Mouse (Mus musculus) neural tube, embryonic 14.5 days (tissue): ENCODE measurements at regions not wholly inside any gene's neighbourhood (a gene's known extent, or its start where the extent isn't known, plus 50 kb on each side); places are given as distances from the start of the nearest gene placed in this dataset.

Source experiments
- ATAC-seq: fragments of 200-750 bp; cut with Nextera tagmentation; 2 replicates; pipeline ENCODE4 v1.8.0; 2017; ENCODE audit warnings: low read depth, mild to moderate bottlenecking, moderate TSS enrichment, moderate library complexity
- H3K27ac ChIP-seq: fragments of 300-500 bp; sonication (generic); 2 replicates; pipeline ENCODE4 v1.5.1; 2014; ENCODE audit warnings: low read depth, mild to moderate bottlenecking, control low read depth, low read length, moderate library complexity, mixed read lengths
- H3K27me3 ChIP-seq: fragments of 300-500 bp; sonication (generic); 2 replicates; pipeline ENCODE4 v1.6.1; 2014; ENCODE audit warnings: low read length; ENCODE audit not compliant: control insufficient read depth, insufficient read depth
- H3K36me3 ChIP-seq: fragments of 300-500 bp; sonication (generic); 2 replicates; pipeline ENCODE4 v1.6.1; 2014; ENCODE audit warnings: low read length, mixed read lengths; ENCODE audit not compliant: control insufficient read depth, insufficient read depth
- H3K4me1 ChIP-seq: fragments of 300-500 bp; sonication (generic); 2 replicates; pipeline ENCODE4 v1.6.1; 2014; ENCODE audit warnings: low read length; ENCODE audit not compliant: control insufficient read depth, insufficient read depth
- H3K4me2 ChIP-seq: fragments of 300-500 bp; sonication (generic); 2 replicates; pipeline ENCODE4 v1.6.1; 2014; ENCODE audit warnings: mild to moderate bottlenecking, low read depth, low read length, control low read depth
- H3K4me3 ChIP-seq: fragments of 300-500 bp; sonication (generic); 2 replicates; pipeline ENCODE4 v1.5.1; 2014; ENCODE audit warnings: low read depth, low read length, control low read depth, mixed read lengths
- H3K9ac ChIP-seq: fragments of 300-500 bp; sonication (generic); replicated peaks from 2 replicates; pipeline ENCODE4 v1.6.1; 2014; ENCODE audit warnings: low read depth, mild to moderate bottlenecking, control low read depth, low read length, mixed read lengths
- H3K9me3 ChIP-seq: fragments of 300-500 bp; sonication (generic); 2 replicates; pipeline ENCODE4 v1.6.1; 2016; ENCODE audit warnings: low read length; ENCODE audit not compliant: control insufficient read depth
- WGBS: fragments of 180-500 bp; shearing (Covaris S2); extraction: QIAGEN DNeasy Blood & Tissue Kit; methylation state at CpG from one replicate; pipeline ENCODE4 v1.1.7; 2014; 5-methylcytosine and 5-hydroxymethylcytosine counted together

DNA sequence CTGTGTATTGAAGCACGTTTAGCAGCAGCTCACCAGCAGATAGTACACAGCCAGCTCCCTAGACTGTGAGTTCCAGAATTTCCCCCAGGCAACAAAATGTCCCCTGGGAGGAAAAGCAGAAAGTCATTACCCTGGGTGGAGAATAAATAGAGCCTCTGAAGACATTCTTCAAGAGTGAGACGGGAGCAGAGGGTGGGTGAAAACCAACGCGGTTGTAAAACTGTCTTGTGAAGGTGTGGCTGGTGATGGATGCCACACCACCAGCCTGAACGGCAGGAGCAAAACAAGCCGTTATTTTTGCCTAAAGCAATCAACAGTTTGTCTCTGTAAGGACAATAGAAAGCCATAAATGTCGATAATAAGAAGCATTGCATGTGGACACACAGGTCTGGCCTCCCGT lies 129.7 kb upstream of the Kcnj15 start:
- Histone ChIP-seq H3K27ac (no peak overlapping the region), H3K27me3 (no peaks in the 10 kb centered on the region), H3K4me3 (no peak overlapping the region), H3K9ac (no peak overlapping the region), H3K36me3 (no peaks in the 10 kb centered on the region), H3K4me1 (peaks cover 8% of the 10 kb centered on the region; the same call in 1 of the 2 replicates), H3K4me2 (no peak overlapping the region), H3K9me3 (no peaks in the 10 kb centered on the region)
- 2% methylated on average over 8 of the region's 8 CpGs for WGBS
- peak; percentile 74; the same call in 1 of the 2 replicates for ATAC-seq

DNA sequence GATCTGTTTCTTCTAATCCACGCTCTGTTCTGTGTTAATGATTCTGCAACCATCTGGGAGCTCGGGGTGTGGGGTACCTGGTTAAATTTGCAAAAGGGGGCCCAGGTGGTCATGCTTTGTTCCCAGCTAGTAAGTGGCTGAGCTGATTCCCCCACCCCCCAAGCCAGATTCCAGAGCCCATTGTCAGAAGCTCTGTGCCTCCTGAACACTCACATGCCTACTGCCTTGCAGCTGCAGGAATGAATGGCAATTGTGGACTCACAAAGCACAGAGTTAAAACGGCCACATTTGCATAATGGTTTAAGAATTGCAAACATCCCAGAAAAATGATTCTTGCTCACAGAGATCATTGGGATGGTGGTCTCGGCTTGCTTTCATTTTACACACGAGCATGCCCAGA lies 125.5 kb upstream of the Kcnj15 start:
- H3K27ac ChIP-seq: peak overlapping the region; percentile 39; the same call in 1 of the 2 replicates
- peaks cover 8% of the 10 kb centered on the region; the same call in 1 of the 2 replicates for H3K4me1 ChIP-seq
- ATAC-seq: peak; percentile 33; the same call in 1 of the 2 replicates
- no peaks in the 10 kb centered on the region for H3K27me3 ChIP-seq
- no peak overlapping the region for H3K4me3 ChIP-seq
- H3K9me3 ChIP-seq: no peaks in the 10 kb centered on the region
- no peaks in the 10 kb centered on the region for H3K36me3 ChIP-seq
- no peak overlapping the region for H3K4me2 ChIP-seq
- 26% methylated on average over 5 of the region's 5 CpGs for WGBS
- H3K9ac ChIP-seq: 0 out of 2 replicates have a peak overlapping the region, but pooled peaks have one; percentile 25

DNA sequence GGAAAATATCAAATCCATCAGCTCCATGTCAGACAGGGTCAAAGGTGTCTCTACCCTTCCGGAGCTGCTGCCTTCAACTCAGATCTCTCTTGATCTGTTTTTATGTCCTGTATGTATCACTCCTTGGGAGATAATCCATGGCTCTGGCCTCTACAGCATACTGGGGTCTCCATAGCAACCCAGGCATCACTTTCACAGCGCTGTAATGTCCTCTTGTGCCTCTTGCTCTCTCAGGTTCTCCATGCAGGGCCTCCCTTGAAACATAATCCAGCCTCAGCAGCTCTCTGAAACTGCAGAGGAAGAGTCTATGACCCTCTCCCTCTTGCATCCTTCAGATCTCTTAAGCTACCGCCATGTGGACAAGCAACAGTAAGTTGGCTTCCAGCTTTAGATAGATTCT lies 118.5 kb upstream of the Kcnj15 start:
- Histone ChIP-seq H3K27ac (no peak overlapping the region), H3K9ac (no peak overlapping the region), H3K4me2 (no peak overlapping the region), H3K27me3 (no peaks in the 10 kb centered on the region), H3K4me1 (peaks cover 7% of the 10 kb centered on the region; the same call in 1 of the 2 replicates), H3K9me3 (no peaks in the 10 kb centered on the region), H3K36me3 (no peaks in the 10 kb centered on the region), H3K4me3 (no peak overlapping the region)
- 75% methylated on average over 3 of the region's 3 CpGs for WGBS
- no peak for ATAC-seq

- WGBS: 40% methylated on average over 8 of the region's 8 CpGs
- H3K27me3 ChIP-seq: no peaks in the 10 kb centered on the region
- no peak overlapping the region for H3K9ac ChIP-seq
- peaks cover 7% of the 10 kb centered on the region; the same call in 1 of the 2 replicates for H3K4me1 ChIP-seq
- H3K9me3 ChIP-seq: no peaks in the 10 kb centered on the region
- H3K4me3 ChIP-seq: no peak overlapping the region
- H3K27ac ChIP-seq: peak overlapping the region; percentile 66
- no peak overlapping the region for H3K4me2 ChIP-seq
- no peaks in the 10 kb centered on the region for H3K36me3 ChIP-seq
- peak; percentile 82 for ATAC-seq
Measured at GRCm38 (mm10) chr16:95141510-95142394, 115.6 kb upstream of the Kcnj15 start.

DNA sequence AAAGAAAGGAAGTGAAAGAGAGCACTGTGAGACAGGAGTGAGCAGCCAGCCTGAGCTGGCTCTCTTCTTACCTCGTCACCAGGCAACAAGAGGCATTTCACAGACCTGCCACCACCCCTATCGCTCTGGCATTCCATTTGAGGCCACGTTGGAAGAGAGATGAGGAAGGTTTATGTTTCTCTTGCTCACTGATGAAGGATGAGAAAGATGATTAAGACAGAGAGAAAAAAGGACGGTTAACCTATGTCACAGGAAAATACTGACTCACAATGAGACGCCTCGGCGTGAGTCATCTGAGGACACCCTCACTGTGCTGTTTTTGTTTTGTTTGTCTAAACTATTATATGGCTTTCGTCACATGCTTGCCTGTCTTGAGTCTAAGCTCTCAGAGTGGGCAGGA lies 106.9 kb upstream of the Kcnj15 start:
- ATAC-seq: no peak
- Histone ChIP-seq H3K36me3 (no peaks in the 10 kb centered on the region), H3K9me3 (no peaks in the 10 kb centered on the region), H3K27me3 (no peaks in the 10 kb centered on the region), H3K4me3 (no peak overlapping the region), H3K27ac (no peak overlapping the region), H3K4me2 (no peak overlapping the region), H3K9ac (no peak overlapping the region), H3K4me1 (no peaks in the 10 kb centered on the region)
- WGBS: 78% methylated on average over 8 of the region's 8 CpGs

DNA sequence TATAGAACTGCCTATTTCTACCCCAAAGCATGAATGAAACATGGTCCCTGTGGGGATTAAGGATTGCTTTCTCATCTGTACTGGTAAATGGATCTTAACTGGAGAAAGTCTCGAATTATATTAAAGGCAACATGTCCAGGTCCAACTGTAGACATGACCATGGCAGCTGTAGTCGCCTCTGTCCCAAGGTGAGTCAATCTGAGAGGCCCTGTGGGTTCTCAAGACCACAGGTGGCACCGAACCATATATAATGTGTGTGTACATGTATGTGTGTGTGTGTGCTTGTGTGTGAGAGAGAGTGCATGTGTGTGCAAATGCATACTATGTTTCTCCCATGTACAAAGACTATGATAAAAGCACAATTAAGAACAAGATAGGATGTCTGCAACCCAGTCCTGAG lies 105.9 kb upstream of the Kcnj15 start:
- Histone ChIP-seq H3K36me3 (no peaks in the 10 kb centered on the region), H3K4me1 (no peaks in the 10 kb centered on the region), H3K9ac (no peak overlapping the region), H3K4me3 (no peak overlapping the region), H3K4me2 (no peak overlapping the region), H3K27ac (no peak overlapping the region), H3K9me3 (no peaks in the 10 kb centered on the region), H3K27me3 (no peaks in the 10 kb centered on the region)
- WGBS: 83% methylated on average over 3 of the region's 3 CpGs
- no peak for ATAC-seq

GRCm38 (mm10) chr16:95151914-95152313 lies 105.4 kb upstream of the Kcnj15 start:
- 90% methylated on average over 6 of the region's 6 CpGs for WGBS
- H3K4me3 ChIP-seq: no peak overlapping the region
- no peaks in the 10 kb centered on the region for H3K27me3 ChIP-seq
- no peak overlapping the region for H3K4me2 ChIP-seq
- no peaks in the 10 kb centered on the region for H3K9me3 ChIP-seq
- ATAC-seq: no peak
- H3K36me3 ChIP-seq: no peaks in the 10 kb centered on the region
- H3K27ac ChIP-seq: no peak overlapping the region
- no peaks in the 10 kb centered on the region for H3K4me1 ChIP-seq
- H3K9ac ChIP-seq: no peak overlapping the region

- Histone ChIP-seq H3K9ac (no peak overlapping the region), H3K27me3 (no peaks in the 10 kb centered on the region), H3K4me2 (no peak overlapping the region), H3K4me3 (no peak overlapping the region), H3K36me3 (no peaks in the 10 kb centered on the region), H3K27ac (no peak overlapping the region), H3K4me1 (no peaks in the 10 kb centered on the region), H3K9me3 (no peaks in the 10 kb centered on the region)
- WGBS: 63% methylated on average over 13 of the region's 13 CpGs
- ATAC-seq: no peak
Measured at GRCm38 (mm10) chr16:95152742-95153383, 104.5 kb upstream of the Kcnj15 start.

- ATAC-seq: no peak
- Histone ChIP-seq H3K27ac (no peak overlapping the region), H3K4me1 (no peaks in the 10 kb centered on the region), H3K9me3 (no peaks in the 10 kb centered on the region), H3K4me2 (no peak overlapping the region), H3K4me3 (no peak overlapping the region), H3K27me3 (no peaks in the 10 kb centered on the region), H3K9ac (no peak overlapping the region), H3K36me3 (no peaks in the 10 kb centered on the region)
- 87% methylated on average over 7 of the region's 7 CpGs for WGBS
Measured at GRCm38 (mm10) chr16:95168349-95168748, 89.0 kb upstream of the Kcnj15 start.
